Mouse (Mus musculus) CD4-positive, CD25-positive, alpha-beta regulatory T cell, adult 9 weeks (primary cell): ENCODE results near the gene Olfr1336. TPM values are rescaled to one million over a fixed set of nuclear protein-coding genes. Genes with fewer than 3 reads are reported as not detected.

Source experiments
- polyA plus RNA-seq: library from polyadenylated mRNA; unstranded; fragments of 100-300 nt; shearing (Covaris generic); gene quantifications from one replicate; pipeline ENCODE4 v1.2.1, GENCODE M21; 2017

Gene Olfr1336
- 0.05 TPM for polyA plus RNA-seq

DNA sequence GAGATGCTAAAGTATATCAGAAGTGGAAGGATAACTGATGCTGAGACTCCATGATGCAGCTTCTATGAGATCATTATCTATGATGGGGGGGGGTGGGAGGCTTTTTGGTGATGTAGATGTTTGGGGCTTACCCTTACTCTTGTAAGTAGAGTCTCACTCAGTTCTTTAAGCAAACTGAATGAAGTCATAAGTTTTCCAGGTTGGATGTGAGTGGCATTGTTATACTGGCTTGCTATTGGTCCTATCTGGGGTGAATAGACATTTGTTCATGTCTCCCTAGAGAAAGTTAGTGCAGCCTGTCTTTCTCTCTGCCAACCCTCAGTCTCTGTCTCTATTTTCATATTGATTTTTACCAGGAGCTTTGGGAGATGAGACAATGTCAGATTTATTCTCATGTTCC, at the start of gene Olfr1336:
TSS of gene Olfr1336 (plus strand) at position 301 of the 400 bp plus-strand sequence.

DNA sequence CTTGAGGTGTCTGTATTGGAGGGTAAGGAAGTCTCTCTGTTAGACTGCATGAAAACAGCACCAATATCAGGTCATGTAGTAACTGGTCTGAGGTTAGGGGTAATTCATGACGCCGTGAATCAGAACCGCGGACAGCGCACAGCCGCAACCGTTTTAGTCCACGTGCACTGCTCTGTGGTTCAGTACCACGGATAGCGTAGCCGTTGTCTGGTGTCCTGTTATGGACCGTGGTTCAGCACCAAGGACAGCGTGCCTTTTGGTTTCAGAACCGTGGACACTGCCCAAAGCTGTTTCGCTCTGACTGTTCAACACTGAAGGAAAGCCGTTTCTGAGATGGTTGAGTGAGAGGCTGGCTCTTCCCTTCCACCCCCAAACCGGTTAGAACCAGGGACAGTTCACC, 45.9 kb upstream of the Olfr1336 start, which contains the start of gene Gm20715:
TSS of gene Gm20715 (plus strand) at position 235 of the 400 bp plus-strand sequence.

DNA sequence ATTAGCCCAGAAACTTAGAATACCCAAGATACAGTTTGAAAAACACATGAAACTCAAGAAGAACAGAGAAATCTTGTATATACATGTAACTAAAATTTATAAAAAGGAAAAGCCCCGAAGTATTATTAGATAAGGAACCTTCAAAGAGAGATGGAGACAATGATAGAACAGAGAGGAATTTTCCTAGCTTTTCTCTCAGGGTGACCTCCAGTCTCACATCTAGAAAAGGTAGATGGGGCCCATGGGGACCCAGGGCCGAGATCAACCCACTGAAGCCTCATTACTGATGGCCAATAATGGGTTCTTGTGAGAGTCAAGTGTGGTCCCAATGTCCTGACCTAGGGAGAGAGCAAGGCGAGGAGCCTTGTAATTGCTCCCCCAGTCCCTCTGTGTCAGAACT, 17.6 kb upstream of the Olfr1336 start, which contains the start of gene Olfr1344:
TSS of gene Olfr1344 (plus strand) at position 301 of the 400 bp plus-strand sequence.

DNA sequence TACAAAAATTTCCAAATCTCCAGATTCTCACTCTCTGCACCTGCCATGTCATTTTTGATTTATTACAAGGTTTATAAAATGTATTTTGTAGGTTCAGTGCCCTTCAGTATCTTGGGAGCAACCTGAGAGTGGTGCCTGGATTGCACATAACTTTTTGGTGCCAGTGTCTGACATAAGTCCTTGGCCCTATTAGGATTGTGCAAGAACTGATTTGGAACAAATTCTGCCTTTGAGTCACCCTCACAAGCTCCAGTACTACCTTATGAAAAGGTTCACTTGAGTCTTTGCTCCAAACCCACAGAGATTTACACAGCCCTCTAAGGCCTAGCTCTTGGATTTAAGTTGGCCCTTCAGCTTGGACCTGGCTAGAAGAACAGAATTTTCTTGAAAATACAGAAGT, 11.0 kb downstream of the Olfr1336 start, which contains the start of gene Olfr1346:
TSS of gene Olfr1346 (plus strand) at position 151 of the 400 bp plus-strand sequence.

DNA sequence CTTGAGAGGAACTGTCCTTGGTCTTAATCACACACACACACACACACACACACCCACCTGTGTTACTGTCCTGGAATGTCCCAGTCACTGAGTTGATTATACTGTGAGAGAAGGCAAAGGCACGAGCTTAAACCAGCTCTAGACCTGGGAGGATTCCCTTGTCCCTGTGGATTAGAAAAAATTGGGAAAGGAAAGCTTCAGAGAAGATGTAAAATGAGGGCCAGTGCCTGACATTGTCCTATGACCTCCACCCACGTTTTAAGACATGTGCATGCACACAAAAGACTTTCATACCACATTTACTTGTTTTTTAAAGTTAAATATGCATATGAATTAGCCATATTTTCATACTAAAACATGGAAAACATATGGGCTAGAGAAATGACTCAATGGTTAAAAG, 30.9 kb downstream of the Olfr1336 start, which contains the start of gene Olfr5:
TSS of gene Olfr5 (minus strand) at position 101 of the 400 bp plus-strand sequence.

DNA sequence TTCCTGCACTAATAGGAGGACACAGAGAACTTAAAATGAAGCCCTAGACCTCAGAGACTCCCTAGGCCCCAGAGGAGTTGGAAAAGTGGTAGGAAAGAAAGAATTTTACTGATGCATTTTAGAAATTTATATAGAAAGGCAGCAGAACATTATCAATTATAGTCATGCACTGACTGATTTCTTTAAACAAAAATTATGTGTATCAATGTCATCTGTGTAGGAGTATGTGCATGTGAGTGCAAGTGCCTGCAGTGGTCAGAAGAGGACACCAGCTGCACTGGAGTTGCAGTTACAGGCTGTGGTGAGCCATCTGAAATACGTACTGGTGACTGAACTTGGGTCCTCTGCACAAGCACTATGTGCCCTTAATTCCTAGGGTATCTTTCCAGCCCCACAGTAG, 43.7 kb downstream of the Olfr1336 start, which contains the start of gene Olfr1347:
TSS of gene Olfr1347 (minus strand) at position 101 of the 400 bp plus-strand sequence.

DNA sequence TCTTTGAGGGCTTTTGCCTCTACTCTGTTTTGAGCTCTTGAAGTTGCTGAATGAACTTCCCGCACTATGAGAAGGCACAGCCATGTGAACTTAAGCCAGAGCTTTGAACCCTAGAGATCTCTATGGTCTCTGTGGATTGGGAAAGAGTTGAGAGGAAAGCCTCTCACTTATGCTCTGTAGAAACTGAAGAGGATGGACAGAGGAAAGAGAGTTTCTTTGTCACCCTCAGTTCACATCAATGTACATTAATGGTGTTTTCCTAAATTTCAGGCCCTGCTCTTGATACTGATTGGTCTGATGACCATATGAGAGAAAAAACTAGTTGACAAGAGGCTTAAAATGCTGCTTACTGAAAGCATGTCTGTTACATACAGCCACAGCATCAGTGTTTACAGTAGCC, 52.7 kb downstream of the Olfr1336 start, which contains the start of gene Olfr1348:
TSS of gene Olfr1348 (minus strand) at position 101 of the 400 bp plus-strand sequence.

Other genes starting within 250 kb of the Olfr1336 start
- gene Zscan5b, start 233.9 kb upstream of the Olfr1336 start, polyA plus RNA-seq = not detected
- not detected for gene Epp13, start 203.5 kb upstream of the Olfr1336 start, polyA plus RNA-seq
- 8.0 TPM for gene Zfp667, start 169.6 kb upstream of the Olfr1336 start, polyA plus RNA-seq
- 1.3 TPM for gene Zfp583, start 124.9 kb upstream of the Olfr1336 start, polyA plus RNA-seq
- 0.65 TPM for gene Gm3854, start 112.4 kb upstream of the Olfr1336 start, polyA plus RNA-seq
- gene Zfp78, start 92.9 kb upstream of the Olfr1336 start, polyA plus RNA-seq = 4.6 TPM
- 15.2 TPM for gene Zfp28, start 72.9 kb upstream of the Olfr1336 start, polyA plus RNA-seq
- gene Smim17, start 57.5 kb upstream of the Olfr1336 start, polyA plus RNA-seq = 0.43 TPM
- not detected for gene Gm20715, start 45.9 kb upstream of the Olfr1336 start, polyA plus RNA-seq
- gene Olfr1344, start 17.5 kb upstream of the Olfr1336 start, polyA plus RNA-seq = not detected
- not detected for gene Olfr1346, start 10.9 kb downstream of the Olfr1336 start, polyA plus RNA-seq
- not detected for gene Olfr5, start 30.8 kb downstream of the Olfr1336 start, polyA plus RNA-seq
- not detected for gene Olfr1347, start 43.6 kb downstream of the Olfr1336 start, polyA plus RNA-seq
- gene Olfr1348, start 52.6 kb downstream of the Olfr1336 start, polyA plus RNA-seq = not detected
- gene Olfr1349, start 66.8 kb downstream of the Olfr1336 start, polyA plus RNA-seq = not detected
- gene Olfr1350, start 108.7 kb downstream of the Olfr1336 start, polyA plus RNA-seq = not detected
- gene Zim1, start 240.3 kb downstream of the Olfr1336 start, polyA plus RNA-seq = not detected